Mouse (Mus musculus) c-Kit-positive CD71-negative TER-119-negative erythroid progenitor cells, embryonic 14.5 days (primary cell): ENCODE results near the gene Hmgcs1.

Experiments used
- DNase-seq: peaks from one replicate; pipeline ENCODE4 v3.0.0-alpha.2; 2013; ENCODE audit warnings: low read depth

Gene Hmgcs1

GRCm38 (mm10) chr13:119753859-119754634 is 63.9 kb downstream of the Hmgcs1 start:
- no peak for DNase-seq

GRCm38 (mm10) chr13:119754635-119755020 is 64.4 kb downstream of the Hmgcs1 start:
- no peak for DNase-seq

- no peak for DNase-seq
Measured at GRCm38 (mm10) chr13:119755141-119755547, 65.0 kb downstream of the Hmgcs1 start.

- no peak for DNase-seq
Measured at GRCm38 (mm10) chr13:119755681-119756471, 65.7 kb downstream of the Hmgcs1 start, which contains the start of gene Nim1k. Gene Nim1k (minus strand): TSS chr13:119755882.

GRCm38 (mm10) chr13:119756831-119757230 is 66.7 kb downstream of the Hmgcs1 start:
- no peak for DNase-seq
